Mouse (Mus musculus) cortical plate, adult 2 months (tissue): Measurements from ENCODE around the gene Tmem116. TPM values are rescaled to one million over a fixed set of nuclear protein-coding genes. Genes with fewer than 3 reads are reported as not detected.

Experiments
- H3K27ac ChIP-seq: fragments of 200-500 bp; 2 replicates; pipeline ENCODE4 v1.5.1; 2012; ENCODE audit warnings: low read length, control low read depth, inconsistent platforms; ENCODE audit not compliant: insufficient read depth
- H3K4me1 ChIP-seq: fragments of 200-500 bp; 2 replicates; pipeline ENCODE4 v1.6.1; 2011; ENCODE audit warnings: low read length; ENCODE audit not compliant: control insufficient read depth, insufficient read depth
- H3K4me3 ChIP-seq: fragments of 200-500 bp; 2 replicates; pipeline ENCODE4 v1.5.1; 2011; ENCODE audit warnings: mild to moderate bottlenecking, low read length, control low read depth; ENCODE audit not compliant: insufficient read depth
- CTCF ChIP-seq: fragments of 200-500 bp; IDR thresholded peaks from 2 replicates; pipeline ENCODE4 v1.5.1; 2011; ENCODE audit warnings: mild to moderate bottlenecking, control low read depth, low read length; ENCODE audit not compliant: insufficient read depth; ENCODE audit errors: extremely low read depth
- POLR2A ChIP-seq: fragments of 200-500 bp; IDR thresholded peaks from 2 replicates; pipeline ENCODE4 v1.6.1; 2011; ENCODE audit warnings: mild to moderate bottlenecking, low read length, control low read depth; ENCODE audit not compliant: insufficient read depth; ENCODE audit errors: extremely low read depth
- polyA plus RNA-seq: library from polyadenylated mRNA; depleted of rRNA; stranded (reverse); fragments of >200 nt; gene quantifications from 2 replicates; pipeline ENCODE4 v1.2.3, GENCODE M21; 2012

Tmem116 gene
- polyA plus RNA-seq, 1 experiment, result 10.7 TPM

DNA sequence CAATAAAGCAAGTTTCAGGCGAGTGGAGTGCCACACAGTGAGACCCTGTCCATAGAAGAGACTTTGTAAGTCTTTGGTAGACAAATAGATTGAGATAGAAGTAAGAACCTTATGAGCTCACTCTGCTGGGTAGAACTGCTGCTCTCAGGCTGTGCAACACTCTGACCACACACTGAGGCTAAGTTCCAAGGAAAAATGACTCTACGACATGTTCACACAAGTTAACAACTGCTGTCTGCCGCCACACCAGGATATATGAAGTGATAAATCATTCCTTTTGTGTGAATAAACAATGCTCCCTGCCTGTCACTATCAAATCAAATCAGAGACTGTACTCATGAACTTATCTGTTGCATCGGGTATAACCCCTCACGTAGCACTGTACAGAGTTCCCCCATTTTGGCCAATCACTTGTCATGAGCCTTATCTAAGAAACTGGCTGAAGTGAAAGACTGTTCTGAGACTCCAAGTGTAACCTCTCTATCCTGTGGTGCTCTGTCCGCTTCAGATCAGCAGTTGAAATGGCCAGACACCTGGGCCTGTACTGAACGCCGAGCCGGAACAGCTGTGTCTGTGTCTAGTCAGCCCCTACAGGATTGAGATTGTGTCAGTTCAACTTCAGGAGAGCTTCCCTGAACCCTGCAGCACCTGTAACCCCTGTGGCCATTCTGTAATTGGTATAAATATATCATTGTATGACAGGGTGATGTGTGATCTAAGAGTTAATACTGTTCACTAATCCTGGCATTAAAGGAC lies 4.0 kb downstream of the Tmem116 start:
- TF ChIP-seq POLR2A (no peak), CTCF (no peak)
- Histone ChIP-seq H3K4me3 (no peak overlapping the region), H3K27ac (no peak overlapping the region), H3K4me1 (0 out of 2 replicates have a peak, but pooled peaks cover 1% of the 10 kb centered on the region)

DNA sequence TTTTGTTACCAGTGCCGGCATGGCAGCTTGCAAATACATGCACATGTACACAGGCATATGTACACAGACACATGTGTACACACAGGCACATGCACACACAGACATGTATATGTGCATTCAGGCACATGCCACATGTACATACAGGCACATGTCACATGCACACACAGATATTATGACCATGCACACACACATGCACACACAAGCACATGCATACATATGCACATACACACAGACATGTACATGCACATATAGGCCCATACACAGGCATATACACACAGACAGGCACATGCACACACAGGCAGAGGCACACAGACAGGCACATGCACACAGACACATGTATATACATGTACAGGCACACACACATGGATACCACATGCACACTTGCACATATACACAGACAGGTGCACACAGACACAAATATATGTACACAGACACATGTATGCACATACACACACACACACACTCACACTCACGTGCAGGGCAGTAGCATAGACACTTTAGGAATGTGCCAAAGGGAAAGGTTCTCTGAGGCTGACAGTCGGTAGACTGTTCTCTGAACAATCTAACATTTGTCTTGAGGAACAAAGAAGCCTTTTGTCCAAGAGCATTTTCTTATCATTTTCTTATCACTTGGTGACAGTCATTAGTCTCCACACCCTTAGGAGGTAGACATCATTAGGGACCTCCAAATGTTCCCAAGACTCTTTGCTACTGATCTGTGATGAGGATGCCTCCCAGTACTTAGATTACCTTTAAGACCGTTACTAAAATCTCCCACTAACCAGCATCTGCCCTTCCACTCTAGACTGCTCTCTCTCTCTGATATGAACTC lies 9.9 kb downstream of the Tmem116 start:
- TF ChIP-seq CTCF, result no peak
- TF ChIP-seq POLR2A, result no peak
- H3K4me1 ChIP-seq, result no peaks in the 10 kb centered on the region

GRCm38 (mm10) chr5:121462171-121462502 lies 10.4 kb downstream of the Tmem116 start:
- Histone ChIP-seq H3K27ac (no peak overlapping the region), H3K4me1 (no peaks in the 10 kb centered on the region), H3K4me3 (no peak overlapping the region)
- TF ChIP-seq CTCF, result no peak

More for the DNA sequence above, 9.9 kb downstream of the Tmem116 start:
- Histone ChIP-seq H3K4me3 (no peak overlapping the region), H3K27ac (no peak overlapping the region)

DNA sequence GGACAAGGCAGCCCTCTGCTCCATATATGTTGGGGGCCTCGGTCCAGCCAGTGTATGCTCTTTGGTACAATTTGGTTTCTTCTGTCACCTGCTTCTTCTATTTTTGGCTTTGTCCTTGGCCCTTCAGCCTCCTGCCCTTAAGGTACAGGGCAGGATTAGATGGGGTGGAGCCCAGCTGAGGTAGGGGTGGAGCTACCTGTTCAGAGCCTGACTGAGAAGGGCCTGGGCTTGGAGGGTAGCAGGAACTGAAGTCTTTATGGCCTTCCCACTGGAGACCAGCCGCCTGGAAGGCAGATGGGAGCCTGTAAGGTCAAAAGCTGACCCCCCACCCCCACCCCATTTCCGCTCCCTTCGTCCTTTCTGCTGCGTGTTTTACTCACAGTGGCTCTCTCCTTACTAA lies 11.3 kb downstream of the Tmem116 start:
- H3K27ac ChIP-seq, result no peak overlapping the region
- TF ChIP-seq CTCF, result no peak
- TF ChIP-seq POLR2A, result no peak
- H3K4me1 ChIP-seq, result no peaks in the 10 kb centered on the region
- no peak overlapping the region for H3K4me3 ChIP-seq

- TF ChIP-seq POLR2A (no peak), CTCF (no peak)
- H3K4me3 ChIP-seq, result no peak overlapping the region
- no peaks in the 10 kb centered on the region for H3K4me1 ChIP-seq
- H3K27ac ChIP-seq, result no peak overlapping the region
These were observed 12.0 kb downstream of the Tmem116 start for GRCm38 (mm10) chr5:121463601-121464250.

- TF ChIP-seq CTCF (no peak), POLR2A (no peak)
- no peaks in the 10 kb centered on the region for H3K4me1 ChIP-seq
- H3K27ac ChIP-seq, result no peak overlapping the region
- no peak overlapping the region for H3K4me3 ChIP-seq
These were observed 17.9 kb downstream of the Tmem116 start for GRCm38 (mm10) chr5:121469566-121469965.

DNA sequence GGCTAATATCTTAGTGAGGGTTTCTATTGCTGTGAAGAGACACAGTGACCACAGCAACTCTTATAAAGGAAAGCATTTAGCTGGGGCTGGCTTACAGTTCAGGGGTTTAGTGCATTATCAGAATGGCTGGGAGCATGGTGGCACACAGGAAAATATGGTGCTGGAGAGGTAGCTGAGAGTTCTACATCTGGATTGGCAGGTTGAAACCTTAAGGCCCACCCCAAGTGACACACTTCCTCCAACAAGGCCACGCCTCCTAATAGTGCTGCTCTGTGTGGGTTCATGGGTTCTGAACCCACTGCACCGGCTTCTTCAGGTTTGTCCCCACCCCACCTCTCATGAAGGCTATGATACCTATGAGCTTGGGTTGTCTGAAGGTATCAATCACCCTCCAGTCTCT lies 20.7 kb downstream of the Tmem116 start:
- TF ChIP-seq POLR2A, result no peak
- no peak for TF ChIP-seq CTCF
- no peak overlapping the region for H3K27ac ChIP-seq
- no peaks in the 10 kb centered on the region for H3K4me1 ChIP-seq
- no peak overlapping the region for H3K4me3 ChIP-seq

GRCm38 (mm10) chr5:121474610-121475009 lies 22.9 kb downstream of the Tmem116 start:
- TF ChIP-seq CTCF (no peak), POLR2A (no peak)

DNA sequence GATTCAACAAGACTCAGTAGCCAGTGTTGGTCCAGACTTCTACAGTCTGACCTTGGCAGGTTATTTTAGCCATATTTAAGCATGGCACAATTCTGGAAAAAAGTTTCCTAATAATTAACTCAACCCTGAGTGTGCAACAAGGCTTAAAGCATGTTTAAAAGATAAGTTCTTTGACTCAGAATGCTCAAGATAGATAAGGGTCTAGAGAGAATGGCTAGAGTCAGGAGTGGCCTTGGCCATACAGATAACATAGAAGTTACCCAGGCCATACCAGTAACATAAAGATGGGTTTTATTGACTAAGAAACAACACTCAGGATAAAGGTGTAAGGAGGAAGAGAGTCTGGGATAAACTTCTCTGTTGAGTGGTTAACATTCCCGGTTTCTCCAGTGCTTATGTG lies 24.3 kb downstream of the Tmem116 start:
- no peak overlapping the region for H3K4me3 ChIP-seq
- H3K4me1 ChIP-seq, result no peaks in the 10 kb centered on the region
- TF ChIP-seq CTCF (no peak), POLR2A (no peak)
- H3K27ac ChIP-seq, result no peak overlapping the region

More at GRCm38 (mm10) chr5:121474610-121475009, 22.9 kb downstream of the Tmem116 start:
- Histone ChIP-seq H3K27ac (no peak overlapping the region), H3K4me3 (no peak overlapping the region), H3K4me1 (no peaks in the 10 kb centered on the region)

GRCm38 (mm10) chr5:121477680-121478079 lies 26.0 kb downstream of the Tmem116 start:
- Histone ChIP-seq H3K27ac (no peak overlapping the region), H3K4me3 (no peak overlapping the region), H3K4me1 (no peaks in the 10 kb centered on the region)
- TF ChIP-seq POLR2A (no peak), CTCF (0 out of 2 replicates have a peak, but pooled peaks have one; percentile 1)

DNA sequence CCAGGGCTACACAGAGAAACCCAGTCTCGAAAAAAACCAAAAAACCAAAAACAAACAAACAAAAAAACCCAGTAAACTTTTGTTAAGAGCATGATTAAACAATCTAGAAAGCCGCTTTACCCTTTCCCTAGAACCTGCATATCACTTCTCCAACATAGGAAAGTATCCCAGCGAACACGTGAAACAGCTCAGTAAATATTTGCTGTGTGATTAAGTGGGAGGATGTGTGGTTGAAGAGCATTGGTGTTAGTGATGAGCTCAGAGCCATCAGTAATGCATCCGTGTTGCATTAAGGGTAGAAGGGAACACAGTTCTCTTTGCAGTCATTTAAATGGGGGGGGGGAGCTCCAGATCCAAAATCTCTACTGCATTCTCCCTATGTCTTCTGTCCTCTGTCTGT lies 33.1 kb downstream of the Tmem116 start:
- no peak overlapping the region for H3K4me3 ChIP-seq
- H3K27ac ChIP-seq, result no peak overlapping the region
- no peaks in the 10 kb centered on the region for H3K4me1 ChIP-seq
- TF ChIP-seq CTCF, result no peak
- TF ChIP-seq POLR2A, result no peak
